Mouse (Mus musculus) erythroblast, adult 5-6 weeks (primary cell): Measurements from ENCODE around the gene Jam2. TPM values are rescaled to one million over a fixed set of nuclear protein-coding genes. Genes with fewer than 3 reads are reported as not detected.

ENCODE experiments used
- ATAC-seq: replicated peaks from 2 replicates; pipeline ENCODE4 v1.8.0; 2016; ENCODE audit warnings: moderate number of reproducible peaks, mild to moderate bottlenecking, moderate TSS enrichment, inconsistent platforms; ENCODE audit not compliant: poor library complexity, low FRiP score, severe bottlenecking
- total RNA-seq, 2 experiments: library from RNA; stranded (forward) in 1 of 2; stranded (reverse) in 1 of 2; fragments of 150-400 nt in 1 of 2; fragments of 200-764, 138-1000 nt in 1 of 2; gene quantifications; 2 replicates each; pipeline versions ENCODE4 v1.2.3 to v1.2.4; 2015 to 2017; ENCODE audit warnings: low replicate concordance in 2 of 2

Gene Jam2
- total RNA-seq, 2 experiments from 2014 or later = 0.09 TPM; not detected in 1

DNA sequence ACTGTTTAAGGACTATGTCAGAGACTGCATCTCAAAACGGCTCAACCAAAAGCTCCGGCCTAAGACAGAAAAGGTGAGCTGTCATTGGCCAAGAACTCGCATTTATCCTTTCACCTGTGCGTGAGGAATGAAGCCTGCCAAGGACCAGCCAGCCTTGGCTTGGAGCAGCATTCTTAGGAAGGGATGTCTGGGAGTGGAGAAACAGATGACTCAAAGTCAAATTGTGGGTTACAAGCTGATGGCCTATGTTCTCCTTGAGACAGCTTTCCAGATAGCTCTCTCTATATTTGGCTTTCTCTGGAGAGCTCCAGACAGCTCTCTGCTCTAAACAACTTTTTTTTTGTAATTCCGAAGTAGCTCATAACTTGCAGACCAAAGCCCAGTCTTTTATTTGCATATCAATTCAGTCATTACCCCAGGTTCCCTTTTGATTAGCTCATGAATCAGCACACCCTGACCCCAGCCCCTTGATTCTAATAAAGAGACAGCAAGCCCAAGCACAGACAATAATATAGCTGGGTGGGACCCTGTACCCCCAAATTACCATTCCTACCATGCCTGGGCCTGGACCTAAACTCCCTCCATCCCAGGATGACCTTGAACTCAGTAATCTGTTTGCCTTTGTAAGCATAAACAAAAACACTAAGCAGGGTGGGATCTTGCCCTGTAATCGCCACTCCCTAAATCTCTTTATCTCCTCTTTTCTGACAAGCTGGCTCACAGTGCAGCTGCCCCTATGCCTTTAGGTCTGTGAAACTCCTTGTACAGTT is 5.1 kb downstream of the Jam2 start:
- no peak for ATAC-seq

DNA sequence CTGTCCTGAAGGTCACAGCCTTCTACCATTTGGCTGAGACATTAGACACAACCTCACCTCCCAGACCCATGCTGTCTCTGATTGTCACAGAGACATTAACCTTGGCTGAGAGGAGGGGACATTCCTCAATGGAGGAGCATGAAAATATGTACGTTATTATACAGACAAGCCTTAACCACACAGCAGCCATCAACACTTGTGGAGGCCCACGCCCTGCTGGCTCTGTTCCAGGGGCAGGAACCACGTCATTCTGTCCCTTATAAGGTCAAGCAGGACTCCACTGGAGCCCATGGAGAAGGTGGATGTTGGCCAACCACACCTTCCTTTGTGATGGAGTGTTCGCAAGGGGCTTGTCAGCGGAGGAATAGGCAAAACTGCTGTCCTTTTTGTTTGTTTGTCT is 5.8 kb downstream of the Jam2 start:
- ATAC-seq = no peak

DNA sequence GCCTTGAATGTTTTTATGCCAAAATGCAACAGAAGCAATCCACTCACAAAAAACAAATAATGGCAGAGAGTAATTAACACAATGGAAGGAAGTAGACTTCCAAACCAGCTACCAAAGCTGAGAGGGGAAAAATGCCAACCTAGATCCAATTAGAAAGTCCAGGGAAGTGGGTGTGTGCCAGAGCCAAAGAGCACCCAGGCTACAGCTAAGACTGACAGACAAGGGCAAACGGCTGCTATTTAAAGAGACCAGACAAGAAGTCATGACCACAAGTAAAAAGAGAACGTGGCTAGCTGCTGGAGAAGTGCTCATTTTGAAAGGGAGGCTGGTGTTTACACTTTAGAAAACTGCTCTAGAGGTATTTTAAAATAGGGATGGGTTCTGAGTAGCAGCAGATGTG is 9.4 kb downstream of the Jam2 start:
- ATAC-seq = no peak

DNA sequence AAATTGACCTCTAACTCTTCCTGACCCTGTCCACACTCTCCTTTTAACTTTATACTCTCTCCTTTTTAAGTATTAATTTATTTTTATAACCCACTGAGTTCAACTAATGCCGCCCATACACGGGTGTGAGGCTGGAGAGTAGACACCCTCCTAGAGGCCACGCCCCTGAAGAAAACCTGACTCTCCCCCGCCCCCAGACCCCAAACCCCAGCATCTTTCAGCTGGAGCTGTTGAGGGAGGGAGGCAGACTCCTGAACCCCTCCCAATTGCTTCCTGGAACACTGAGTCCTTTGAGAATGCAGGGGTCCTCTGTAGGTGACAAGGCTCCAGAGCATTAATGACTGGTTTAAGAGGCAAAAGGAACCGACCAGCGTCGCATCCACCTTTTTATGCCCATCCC is 11.0 kb downstream of the Jam2 start:
- ATAC-seq = no peak

DNA sequence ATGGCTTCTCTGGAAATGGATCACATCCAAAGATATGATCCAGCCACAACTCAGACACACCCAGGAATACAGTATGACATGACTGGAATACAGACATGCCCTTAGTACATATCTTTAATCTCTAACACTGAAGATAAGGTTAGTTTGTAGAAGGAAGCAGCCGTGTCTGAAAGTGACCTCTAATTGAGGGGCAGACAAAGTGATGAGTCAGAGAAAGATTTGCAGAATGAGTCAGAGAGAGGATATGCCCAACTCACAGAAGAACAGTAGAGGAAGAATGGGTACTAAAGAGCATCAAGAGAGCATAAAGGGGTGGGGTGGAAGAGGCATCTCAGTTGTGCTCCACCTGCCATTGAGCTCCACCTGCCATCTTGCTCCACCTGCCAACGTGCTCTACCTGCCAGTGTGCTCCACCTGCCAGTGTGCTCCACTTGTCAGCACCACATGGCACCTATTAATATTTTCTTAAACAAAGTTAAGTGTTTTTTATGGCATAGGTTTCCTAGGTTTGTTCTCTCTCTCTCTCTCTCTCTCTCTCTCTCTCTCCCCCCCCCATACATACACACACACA is 16.8 kb downstream of the Jam2 start:
- ATAC-seq = no peak

DNA sequence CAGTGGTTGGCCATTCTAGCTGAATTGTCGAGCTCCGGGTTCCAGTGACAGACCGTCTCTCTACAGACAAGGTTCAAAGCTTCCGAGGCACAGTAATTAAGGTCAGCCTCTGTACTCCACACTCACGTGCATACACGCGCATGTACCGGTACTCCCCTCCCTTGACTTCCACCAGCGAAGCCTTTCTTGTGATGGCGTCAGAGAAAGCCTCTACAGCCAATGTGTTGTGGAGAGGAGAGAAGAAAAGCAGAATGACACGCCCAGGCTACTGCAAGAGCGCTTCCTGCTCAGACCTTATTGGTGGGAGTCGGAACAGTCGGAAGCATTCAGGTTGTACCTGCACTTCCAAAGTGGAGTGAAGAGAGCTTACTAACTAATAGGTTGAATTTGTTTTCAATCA is 19.5 kb downstream of the Jam2 start:
- no peak for ATAC-seq

DNA sequence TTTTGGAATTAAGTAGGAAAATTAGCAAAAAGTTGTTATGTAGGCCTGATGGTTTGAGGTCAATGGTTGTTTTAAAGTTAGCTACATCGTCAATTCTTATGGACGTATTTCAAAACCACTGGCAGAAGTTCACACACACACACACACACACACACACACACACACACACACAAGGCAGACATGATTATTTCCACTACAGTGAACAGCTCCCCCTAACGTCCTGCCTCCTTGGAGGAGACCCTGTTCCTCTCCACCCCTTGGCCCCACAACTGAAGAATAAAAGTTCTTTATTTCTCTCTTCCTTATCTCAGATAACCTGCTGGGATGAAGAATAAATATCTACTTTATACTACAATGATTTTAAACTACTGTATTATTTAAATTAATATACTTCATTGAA is 21.4 kb downstream of the Jam2 start:
- ATAC-seq = no peak

DNA sequence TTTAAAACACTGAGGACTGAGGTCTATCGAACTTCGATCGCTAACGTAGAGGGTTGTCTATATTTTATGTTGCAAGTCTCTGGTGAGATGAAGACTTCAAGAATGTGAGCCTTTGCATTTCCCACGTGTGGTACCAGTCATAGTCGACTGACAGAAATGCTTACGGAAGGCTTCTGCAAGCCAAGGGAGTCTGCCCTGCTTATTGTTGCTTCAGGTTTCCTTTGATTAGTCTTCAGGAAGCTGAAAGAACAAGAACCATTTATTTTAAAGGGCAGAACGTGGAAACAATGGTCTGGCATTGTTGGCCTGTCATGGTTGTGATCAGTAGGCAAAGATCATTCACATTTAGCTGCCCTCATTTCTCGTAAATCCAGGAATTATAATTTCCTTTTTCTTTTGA is 22.8 kb downstream of the Jam2 start:
- ATAC-seq = no peak

DNA sequence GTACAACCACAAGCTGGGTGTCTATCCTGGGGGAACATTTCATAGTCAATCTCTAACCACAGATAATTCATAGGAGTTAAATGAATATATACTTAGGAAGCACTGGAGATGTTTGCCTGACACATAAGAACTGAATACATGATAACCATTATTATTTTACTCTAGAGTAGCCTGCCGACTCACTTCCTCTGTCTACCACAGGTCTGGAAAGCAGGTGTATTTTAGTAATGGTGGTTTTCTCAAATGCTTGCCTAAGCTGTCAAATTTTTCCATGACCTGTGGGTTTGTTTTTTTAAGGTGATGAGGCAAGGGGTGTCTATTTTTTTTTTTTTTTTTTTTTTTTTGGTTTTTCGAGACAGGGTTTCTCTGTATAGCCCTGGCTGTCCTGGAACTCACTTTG is 26.1 kb downstream of the Jam2 start:
- no peak for ATAC-seq

DNA sequence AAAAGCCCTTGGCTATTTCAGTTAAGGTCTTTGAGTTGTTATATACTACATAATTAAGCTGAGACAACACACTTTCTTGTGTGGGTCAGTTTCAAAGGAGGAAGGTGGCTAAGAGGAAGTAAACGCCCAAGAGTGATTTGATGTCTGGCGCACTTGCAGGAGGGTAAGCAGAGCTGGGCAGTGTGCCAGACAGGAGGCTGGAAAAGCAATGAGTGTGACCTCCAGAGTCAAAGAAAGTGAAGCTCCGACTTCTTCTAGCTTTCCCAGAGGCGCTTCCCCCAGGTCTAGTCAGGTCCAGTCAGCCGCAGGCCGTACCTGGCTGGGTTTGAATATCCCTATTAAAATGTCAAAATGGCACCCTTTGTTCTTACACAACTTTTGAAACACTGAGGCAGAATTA is 28.3 kb downstream of the Jam2 start:
- no peak for ATAC-seq

DNA sequence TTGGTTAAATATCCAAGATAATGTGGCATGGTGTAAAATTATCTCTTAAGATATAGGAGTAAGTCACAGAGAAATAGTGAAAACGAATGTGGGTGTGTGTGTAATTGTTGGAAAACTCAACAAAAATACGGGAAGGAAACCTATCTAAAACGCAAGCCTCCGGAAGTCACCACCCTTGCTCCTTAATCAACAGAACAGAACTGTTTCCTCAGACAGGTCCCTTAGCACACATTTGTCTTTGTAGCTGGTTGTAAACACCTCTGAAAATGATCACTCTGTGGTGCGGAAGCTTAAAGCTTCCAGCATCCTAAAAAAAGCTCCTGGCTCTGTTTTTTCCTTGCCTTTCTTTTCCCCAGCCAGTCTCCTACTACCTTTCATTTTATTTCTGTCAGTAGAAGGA is 30.9 kb downstream of the Jam2 start:
- ATAC-seq = no peak

DNA sequence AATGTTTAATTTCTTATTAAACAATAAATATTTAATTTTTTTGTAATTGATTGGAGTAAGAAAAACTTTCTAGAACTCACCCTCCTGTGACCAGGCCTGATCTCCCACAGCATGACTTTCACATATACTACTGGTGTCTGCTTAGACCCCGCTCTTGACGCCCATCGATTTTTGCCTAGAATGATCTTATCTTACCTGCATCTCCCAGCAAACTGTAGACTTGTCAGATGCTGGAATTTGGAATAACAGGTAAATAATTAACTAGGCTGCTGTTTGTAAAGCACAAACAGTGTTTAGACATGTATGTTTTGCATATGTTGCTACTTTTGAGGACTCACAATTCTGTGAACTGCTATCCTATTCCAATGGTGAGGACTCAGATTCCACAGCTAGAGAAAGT is 32.3 kb downstream of the Jam2 start:
- no peak for ATAC-seq

DNA sequence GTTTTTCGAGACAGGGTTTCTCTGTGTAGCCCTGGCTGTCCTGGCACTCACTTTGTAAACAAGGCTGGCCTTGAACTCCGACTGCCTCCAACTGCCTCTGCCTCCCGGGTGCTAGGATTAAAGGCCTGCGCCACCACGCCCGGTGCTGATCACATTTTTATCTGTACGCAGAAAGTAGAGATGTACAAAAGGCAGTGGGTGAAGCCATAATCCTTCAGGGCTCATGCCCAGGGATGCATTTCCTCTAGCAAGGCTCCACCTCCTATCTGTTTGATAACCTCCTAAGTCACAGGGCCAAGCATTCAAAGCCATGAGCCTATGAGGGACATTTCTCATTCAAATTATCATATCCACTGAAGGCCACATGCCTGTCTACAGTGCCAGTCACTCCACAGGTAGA is 34.0 kb downstream of the Jam2 start:
- ATAC-seq = no peak

DNA sequence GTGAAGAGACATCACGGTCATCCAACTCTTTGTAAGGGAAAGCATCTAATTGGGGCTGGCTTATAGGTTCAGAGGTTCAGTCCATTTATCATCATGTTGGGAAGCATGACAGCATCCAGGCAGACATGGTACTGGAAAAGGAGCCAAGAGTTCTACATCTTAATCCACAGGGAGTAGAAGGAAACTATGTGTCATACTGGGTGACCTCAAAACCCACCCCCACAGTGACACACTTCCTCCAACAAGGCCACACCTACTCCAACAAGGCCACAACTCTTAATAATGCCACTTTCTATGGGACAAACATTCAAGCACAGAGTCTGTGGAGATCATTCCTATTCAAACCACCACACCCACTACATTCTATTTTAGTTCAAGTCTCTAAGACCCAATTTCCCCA is 36.3 kb downstream of the Jam2 start:
- ATAC-seq = no peak

DNA sequence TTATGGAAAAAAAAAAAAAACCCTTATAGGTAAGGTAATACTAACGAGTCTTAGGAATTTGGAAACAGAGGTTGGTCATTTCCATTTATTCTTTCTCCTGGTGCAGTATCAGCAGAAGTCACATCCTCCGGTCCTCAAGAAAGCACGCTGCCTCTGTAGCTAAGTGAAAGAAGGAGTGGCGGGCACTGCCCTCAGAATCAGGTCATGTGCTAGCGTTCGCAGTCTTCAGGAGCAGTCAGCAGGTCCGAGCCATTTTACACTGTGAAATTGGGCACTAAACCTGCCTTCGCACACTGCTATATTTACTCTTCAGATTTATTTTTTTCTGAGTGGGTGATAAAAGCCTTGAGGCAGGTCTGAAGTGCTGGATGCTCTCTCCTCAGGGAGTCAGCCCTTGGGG is 39.9 kb downstream of the Jam2 start:
- ATAC-seq = no peak

DNA sequence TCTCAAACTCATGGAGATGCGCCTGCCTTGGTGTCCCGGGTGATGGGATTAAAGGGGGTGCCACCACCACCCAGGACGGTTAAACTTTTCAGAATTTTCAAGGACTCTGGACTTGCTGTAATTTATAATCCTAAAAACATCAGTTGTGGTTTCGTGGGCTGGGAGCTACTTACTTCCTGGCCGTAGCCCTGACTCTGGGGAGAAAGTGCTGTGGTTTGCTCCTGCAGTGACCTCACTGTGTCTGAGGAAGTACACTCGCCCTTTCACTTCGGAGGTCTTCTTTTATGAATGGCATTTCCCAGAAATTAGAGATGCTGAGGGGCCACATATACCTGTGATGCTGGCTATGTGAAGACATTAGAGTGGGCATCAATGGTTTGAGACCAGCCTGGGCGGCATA is 40.6 kb downstream of the Jam2 start:
- ATAC-seq = no peak

DNA sequence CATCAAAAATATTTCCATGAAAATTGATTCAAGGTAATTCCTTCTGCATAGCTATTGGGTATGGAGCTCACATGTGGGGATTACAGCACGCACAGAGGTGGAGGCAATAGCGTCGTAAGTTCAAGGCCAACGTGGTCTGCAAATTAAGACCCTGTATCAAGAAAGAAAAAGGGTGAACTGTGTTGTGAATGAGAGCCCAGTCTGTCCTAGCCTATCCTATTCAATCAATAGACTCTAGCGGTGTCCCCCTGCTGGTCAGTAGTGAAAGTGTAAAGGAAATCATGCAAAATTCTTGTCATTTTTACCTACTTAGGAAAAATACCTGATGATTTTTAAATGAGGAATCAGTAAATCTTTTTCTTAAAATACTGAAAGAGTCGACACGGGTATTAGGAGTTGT is 43.5 kb downstream of the Jam2 start:
- no peak for ATAC-seq

DNA sequence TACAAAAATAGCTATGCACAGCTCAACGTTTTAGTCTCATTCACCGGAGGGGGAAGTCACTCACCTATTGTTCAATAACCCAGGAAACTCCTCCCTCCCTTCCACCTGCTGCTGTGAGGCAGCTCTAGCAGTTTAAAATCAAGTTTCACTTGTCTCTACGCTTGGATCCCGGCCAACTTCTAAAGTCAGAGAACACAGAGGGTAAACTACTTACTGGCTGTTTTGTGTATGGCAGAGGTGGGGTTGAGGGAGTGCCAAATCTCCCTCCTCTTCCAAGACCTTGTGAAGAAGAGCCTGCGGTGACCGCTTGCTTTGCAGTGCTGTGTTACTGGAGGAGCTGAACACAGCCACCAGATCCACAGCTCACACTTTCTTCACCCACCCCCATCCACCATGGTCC is 51.1 kb downstream of the Jam2 start:
- ATAC-seq = no peak

DNA sequence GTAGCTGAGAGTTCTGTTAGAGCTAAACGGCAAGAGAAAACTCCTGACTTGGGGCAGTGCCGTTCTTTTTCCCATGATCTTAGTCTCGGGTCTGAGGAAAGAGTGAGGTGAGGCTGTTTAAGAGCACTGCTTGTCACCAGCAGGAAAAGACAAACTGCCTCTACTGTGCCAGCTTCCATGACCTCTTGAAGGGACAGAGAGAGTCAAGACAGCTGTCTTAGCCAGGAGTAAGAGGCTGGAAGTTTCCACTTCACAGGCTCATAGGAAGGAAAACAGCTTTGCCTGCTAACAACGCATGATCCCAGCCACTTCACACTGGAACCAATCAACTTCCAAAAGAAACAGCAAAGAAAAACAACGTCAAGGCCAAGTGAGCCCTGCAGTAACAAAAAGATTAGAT is 57.8 kb downstream of the Jam2 start:
- no peak for ATAC-seq

DNA sequence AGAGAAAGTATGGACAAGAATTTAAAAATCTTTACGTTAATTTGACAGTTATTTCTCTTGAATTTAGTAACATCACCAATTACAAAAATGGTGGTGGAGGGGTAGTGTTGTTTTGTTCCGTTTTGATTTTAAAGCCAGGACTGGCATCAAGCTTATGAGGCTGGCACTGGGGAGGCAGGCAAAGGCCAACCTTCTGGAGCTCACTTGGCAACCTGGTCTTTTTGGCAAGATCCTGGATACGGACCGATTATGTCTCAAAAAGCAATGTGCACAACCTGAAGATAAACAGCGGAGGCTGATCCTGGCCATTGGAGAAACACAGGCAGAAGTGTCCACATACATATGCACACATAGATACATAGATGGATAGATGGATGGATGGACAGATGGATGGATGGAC is 58.8 kb downstream of the Jam2 start:
- ATAC-seq = no peak

DNA sequence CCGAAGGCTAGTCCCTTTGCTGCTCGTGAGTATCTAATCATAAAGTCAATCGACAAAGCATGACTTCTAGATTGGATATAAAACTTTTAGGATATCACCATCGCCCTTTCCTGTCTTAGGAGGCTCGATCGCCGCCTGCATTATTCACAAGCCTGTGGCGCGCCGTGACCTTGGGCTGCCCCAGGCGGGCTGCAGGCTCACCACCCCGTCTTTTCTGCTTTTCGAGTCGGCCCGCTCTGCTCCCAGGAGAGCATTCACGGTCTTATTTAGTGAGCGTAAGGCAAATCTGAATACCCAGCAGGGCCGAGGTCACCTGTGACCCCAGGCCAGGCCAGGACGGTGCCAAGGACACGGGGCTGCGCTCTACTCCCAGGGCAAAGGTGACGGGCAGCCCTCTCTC is 60.4 kb downstream of the Jam2 start:
- ATAC-seq = peak; percentile 57
